Mouse (Mus musculus) lung, adult 2 months (tissue): ENCODE data around the gene Echs1.

Experiments used
- CTCF ChIP-seq: fragments of 200-500 bp; IDR thresholded peaks from 2 replicates; pipeline ENCODE4 v1.5.1; 2011; ENCODE audit warnings: mild to moderate bottlenecking, low read length, control low read depth; ENCODE audit not compliant: insufficient read depth
- POLR2A ChIP-seq: fragments of 200-500 bp; IDR thresholded peaks from 2 replicates; pipeline ENCODE4 v1.6.1; 2011; ENCODE audit warnings: low read depth, mild to moderate bottlenecking, control low read depth, low read length, borderline replicate concordance; ENCODE audit errors: extremely low read depth

DNA sequence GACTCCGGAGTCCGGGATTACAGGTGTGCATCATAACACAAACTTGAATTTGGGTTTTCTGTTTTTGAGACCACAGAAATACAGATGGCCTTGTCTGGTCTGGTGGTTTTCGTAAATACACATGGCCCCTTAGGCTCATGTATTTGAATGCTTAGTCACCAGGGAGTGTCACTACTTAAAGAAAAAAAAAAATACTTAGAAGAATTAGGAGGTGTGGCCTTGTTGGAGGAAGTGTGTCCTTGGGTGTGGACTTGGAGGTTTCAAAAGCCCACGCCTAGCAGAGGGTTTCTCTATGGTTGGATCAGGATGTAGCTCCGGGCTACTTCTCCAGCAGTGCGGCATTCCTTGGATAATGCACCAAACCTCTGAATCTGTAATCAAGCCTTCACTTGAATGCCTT, 38.6 kb downstream of the Echs1 start:
- no peak for TF ChIP-seq CTCF
- no peak for TF ChIP-seq POLR2A
